Mouse (Mus musculus): Measurements from ENCODE around the gene Prrg2.

- no peak for TF ChIP-seq POLR2A (IDR thresholded peaks at IDR 0.05; ENCODE audit: extremely low read depth, insufficient read depth, low read length)
- TF ChIP-seq CTCF (IDR thresholded peaks at IDR 0.05; ENCODE audit: low read depth, low read length), result no peak
Observed at GRCm38 (mm10) chr7:45111940-45112339, 49.5 kb upstream of the Prrg2 start.

Measured in liver, adult 2 months (tissue).